Mouse (Mus musculus): ENCODE measurements around the gene Mcmbp.
"Not testable (repeated sequence)": the region's sequence is repeated elsewhere in the genome, so short reads cannot be mapped to it uniquely, and the experiment has no call there.

Gene Mcmbp

DNA sequence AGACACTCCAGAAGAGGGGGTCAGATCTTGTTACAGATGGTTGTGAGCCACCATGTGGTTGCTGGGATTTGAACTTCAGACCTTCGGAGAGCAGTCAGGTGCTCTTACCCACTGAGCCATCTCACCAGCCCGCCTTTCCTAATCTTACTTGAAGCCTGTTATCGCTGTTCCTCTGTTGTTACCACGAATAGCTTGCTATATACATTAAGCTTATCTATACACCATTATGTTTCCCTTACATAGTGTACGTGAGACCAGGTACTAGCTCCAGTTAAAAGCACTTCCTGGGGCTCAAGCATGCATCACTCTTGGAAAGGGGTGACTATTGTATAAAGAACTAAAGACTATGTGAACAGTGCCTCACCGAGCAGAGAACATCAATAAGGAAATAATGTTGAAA, 40.3 kb downstream of the Mcmbp start:
- DNase-seq, result not testable (repeated sequence)

DNA sequence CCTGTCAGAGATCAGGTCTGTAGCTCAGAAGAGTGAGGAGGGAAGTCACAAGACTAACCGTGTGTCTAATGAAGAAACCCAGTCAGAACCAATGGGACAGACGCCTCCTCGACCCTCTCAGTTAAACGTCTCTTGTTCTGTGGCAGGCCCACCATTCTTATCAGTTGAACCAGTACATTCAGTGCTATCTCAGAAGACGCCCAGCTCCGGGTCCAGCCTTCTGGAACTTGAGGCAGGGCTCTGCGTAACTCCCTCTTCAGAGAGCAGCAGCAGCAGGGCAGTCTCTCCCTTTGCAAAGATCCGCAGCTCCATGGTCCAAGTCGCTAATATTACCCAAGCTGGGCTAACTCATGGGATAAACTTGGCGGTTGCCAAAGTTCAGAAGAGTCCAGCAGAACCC, 45.4 kb downstream of the Mcmbp start:
- DNase-seq, result no peak

DNA sequence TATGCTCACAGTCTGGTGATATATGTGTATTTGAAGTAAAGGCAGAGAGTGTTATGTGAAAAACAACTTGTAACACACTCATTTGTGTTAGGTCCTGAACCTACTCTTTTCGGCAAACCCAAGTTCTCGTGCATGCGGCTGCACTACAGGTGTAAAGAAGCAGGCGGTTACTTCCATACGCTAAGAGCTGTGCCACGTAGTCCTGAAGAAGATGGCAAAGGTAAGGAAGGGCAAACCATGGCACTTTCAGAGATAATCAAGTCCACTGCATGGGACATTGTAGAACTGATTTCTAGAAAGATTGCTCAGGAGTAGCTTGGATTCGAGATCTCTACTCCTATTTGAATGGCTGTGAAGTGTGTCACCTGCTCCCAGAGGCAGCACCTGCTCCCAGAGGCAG, 48.1 kb downstream of the Mcmbp start:
- no peak for DNase-seq

DNA sequence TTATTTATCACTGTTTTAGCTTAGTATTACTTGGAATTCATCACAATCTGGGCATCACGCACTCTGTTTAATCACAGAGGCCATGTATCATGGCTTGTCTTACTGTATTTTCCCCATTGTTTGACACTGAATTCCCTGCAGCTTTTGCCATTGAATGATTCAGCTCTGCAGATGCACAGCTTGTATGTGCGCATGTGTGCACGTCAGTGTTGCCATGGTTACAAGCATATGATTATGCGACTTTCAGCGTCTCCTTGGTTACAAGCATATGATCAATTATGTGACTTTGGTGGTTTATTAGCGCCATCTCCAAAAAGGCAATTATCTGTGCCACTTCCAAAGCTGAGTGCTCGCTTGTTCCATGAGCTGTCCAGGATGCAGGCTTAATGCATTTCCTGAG, 49.5 kb downstream of the Mcmbp start:
- DNase-seq, result no peak

DNA sequence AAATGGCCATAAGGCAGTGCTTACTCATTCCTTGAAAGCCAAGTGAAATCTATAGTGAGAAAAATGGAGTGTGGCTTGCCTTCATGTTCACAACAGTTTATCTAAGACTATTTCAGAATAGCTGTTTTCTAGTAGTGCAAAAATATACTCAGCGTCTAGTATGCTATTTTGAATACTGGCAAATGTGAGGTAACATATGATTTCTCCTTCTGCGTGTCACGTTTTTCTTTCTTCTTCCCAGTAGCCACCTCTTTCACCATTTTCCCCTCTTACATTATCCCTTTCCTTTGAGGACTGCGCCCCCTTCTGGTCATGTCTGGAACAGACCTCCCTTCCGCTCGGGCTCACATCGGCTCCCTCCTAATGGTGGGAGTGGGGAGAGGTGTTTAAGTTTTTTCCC, 50.2 kb downstream of the Mcmbp start:
- DNase-seq, result peak; percentile 81

DNA sequence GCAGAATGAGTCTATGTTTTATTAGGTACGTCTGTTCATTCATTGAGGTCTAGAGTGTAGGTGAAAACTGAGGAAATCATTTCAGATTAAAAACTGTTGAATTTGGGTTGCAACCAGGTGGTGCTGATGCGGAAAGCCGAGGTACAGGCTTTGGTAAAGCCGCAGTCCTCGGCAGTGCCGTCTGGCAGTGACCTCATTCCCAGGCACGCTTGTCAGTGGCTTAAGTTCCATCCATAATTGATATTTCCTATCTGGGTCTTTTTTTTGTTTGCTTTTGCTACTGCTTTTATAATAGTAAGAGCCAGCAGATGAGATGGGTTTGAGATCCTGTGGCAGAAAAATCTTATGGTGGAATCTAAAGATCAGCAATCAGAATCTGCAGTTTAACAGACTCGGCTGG, 50.9 kb downstream of the Mcmbp start:
- no peak for DNase-seq

DNA sequence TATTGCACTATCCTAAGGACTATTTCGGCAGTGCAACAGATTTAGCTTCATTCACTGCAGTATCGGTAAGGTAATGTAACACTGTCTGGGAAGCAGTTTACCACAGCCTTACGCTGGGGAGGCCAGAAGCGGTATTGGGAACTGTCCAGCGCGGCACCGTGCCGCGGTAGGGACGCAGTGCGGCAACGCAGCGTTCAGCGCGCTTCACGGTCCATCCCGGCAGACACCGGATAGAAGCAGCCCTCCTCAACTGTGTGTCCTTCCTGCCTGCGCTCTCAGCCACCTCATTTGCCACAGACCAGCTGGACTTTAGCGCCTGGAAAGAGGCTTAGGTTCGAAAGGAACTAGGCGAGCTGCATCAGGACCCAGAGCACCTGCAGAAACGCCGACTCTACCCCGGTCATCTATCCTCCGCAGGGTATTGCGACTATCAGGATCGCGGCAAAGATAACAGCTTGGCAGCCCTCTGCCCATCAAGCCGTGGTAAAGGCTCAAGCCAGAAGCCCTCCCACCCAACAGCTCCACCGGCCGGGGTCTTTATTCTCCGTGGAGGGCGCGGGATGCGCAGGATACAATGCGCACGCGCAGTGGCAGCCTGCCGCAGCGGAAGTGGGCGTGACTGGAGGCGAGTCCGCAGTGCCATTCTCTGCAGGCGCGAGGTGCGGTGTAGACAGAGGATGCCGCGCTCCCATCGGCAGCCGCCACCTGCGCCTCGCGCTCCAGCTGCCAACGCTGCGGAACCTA, 52.3 kb downstream of the Mcmbp start:
- peak; percentile 61 for DNase-seq

DNA sequence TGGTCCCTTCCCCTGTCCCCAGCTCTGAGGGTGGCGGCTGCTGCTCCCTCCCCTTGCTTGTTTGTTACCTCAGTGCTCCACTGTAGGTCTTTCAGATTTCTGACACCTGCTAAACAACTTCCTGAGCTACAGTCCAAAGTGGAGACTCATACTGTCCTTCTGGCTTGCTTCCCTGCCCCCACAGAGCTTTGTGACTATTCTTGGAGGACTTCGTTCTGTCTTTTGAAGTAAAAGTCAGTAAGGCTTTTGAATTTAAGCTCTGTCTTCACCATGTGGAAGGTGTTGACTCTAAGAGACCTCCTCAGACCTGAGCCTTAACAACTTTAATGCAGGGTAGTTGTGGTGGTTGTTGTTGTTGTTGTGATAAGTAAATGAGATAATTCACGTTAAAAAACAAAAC, 61.7 kb downstream of the Mcmbp start:
- DNase-seq, result no peak

DNA sequence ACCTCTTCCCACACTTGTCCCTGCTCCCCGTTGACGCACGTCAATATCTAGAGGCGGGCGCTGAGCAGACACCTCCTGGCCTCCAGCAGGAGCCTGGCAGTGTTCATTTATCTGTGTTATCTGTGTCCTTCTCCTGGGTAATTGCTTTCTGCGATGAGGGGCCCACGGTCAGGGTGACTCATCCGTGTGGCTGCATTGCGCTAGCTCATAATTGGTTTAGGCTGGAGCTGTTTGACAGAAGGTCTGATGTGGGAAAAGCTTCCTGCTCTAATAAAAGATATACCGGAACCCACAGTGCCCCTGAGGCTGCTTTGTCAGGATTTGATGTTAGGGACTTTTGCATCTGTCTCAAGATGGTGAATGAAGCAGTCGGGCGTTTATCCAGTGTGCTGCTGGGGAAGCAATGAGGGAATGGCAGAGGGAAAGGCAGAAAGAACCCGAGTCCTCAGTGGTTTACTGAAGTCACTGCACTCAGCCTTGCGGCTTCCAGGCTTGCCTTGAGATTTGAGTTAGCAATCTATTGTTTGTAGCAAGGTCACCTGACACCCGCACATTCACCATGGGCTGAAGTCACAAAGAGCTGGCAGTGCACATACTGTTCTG, 67.8 kb downstream of the Mcmbp start:
- DNase-seq, result no peak

DNA sequence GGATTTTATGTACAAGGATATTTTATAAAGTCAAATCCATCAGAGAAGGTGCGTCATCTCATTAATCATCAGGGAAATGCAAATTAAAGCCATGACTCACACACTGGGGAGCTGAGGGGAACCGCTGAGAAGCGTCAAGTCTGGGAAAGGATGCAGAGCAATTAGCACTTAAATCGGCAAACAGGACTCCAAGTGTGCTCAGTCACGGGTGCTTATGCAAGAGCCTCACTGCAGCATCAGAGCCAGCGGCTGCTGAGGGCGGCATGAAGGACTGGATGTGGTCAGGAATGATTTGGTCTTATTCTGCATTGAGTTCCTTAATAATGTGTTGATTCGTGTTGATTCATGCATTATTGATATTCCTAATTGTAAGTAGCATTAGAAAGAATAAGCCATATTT, 68.3 kb downstream of the Mcmbp start:
- no peak for DNase-seq

DNA sequence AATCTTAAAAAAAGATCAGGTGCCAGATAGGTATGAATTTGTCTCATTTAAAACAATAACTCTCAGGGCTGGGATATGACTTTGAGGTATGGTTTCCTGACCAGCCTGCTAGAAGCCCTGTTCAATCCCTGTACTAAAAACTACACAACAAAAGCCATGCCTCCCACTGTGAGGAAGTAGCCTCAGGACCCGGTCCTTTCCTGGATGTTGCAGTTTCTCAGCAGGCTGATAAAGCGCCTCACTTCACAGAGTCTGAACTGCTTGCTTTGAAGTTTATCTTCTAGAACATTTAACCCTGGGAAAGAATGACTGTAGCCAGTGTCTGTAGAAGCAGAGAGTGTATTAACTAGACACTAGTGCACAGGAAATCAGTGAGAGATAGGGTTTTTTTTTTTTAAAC, 71.5 kb downstream of the Mcmbp start:
- DNase-seq, result no peak

DNA sequence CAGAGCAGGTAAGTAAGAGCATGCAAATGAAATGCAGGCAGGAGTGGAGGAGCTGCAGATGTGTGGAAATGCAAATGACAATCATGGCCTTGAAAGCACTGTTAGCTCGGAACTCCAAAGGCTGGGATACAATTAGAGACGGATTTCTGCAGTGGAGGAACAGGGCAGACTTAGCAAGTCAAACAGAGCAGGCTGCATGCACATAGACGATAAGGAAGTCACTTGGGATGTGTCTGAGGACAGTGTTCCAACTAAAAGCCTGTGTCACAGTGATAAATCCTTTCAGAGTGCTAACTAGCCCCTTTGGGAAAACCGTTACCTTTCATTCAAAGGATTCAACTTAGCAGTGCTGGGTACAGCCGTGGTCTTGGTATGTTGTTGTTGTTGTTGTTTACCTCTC, 72.5 kb downstream of the Mcmbp start:
- DNase-seq, result no peak

DNA sequence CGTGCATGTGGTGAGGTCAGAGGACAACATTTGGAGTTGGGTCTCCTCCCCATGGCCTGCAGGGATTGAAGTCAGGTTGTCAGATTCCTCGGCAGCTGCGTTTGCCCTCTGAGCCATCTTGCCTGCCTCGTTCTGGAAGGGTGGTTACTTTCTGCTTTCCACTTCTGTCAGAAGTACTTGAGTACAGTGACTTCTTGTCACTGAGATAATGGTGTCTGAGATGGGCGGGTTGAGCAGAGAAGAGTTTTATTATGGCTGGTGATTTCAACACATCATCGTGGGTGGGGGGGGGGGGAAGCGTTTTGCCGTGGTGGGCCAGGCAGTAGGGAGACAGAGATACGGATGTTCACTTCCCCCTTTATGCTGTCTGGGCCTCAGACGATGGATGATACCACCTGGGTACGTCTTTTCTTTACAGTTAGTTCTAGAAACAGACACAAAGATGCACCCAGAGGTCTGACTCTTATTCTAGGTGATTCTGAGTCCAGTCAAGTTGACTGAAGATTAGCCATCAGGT, 75.4 kb downstream of the Mcmbp start:
- no peak for DNase-seq

DNA sequence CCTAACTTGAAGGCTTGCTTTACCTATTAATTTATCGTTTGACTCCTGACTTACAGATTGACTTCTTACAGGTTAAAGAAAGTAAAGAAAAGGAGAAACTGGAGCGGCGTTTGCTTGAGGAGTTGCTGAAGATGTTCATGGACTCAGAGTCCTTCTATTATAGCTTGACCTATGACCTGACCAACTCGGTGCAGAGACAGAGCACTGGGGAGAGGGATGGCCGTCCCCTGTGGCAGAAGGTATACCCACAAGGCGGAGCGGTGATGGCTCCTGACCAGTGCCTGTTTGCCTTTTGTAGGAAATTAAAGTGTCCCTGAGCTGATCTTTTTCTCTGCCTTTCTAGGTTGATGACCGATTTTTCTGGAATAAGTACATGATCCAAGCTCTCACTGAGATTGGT, 76.4 kb downstream of the Mcmbp start:
- no peak for DNase-seq

DNA sequence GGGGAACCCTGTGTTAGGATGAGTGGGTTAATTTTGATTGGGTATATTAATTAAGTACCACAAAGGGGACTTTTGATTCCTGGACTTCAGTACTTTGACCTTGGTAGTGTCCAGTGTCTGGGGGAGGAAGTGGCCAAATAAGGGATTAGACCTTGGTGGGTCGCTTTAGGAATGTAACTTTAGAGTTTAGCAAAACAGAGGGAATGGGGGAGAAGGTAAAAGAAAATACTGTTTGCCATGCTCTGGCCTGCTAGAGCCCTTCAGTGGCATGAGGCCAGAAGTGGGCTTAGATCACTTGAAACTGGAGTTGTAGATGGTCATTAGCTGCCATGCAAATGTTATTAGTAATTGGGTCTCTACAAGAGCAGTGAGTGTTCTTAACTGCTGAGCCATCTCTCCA, 83.3 kb downstream of the Mcmbp start:
- DNase-seq, result no peak

Data from kidney, postnatal 14 days (tissue).